Mouse (Mus musculus) ES-E14 (cell line): ENCODE results near the gene Ptgds.

Experiments used
- CHD2 ChIP-seq: IDR thresholded peaks from 2 replicates; pipeline ENCODE4 v1.6.1; 2014; ENCODE audit warnings: mild to moderate bottlenecking, low read depth, low read length, inconsistent platforms
- HCFC1 ChIP-seq: IDR thresholded peaks from 2 replicates; pipeline ENCODE4 v1.6.1; 2012; ENCODE audit warnings: low read length, inconsistent platforms, borderline replicate concordance; ENCODE audit not compliant: insufficient read depth
- MAFK ChIP-seq: IDR thresholded peaks from 2 replicates; pipeline ENCODE4 v1.6.1; 2014; ENCODE audit warnings: mild to moderate bottlenecking, low read depth, low read length, inconsistent platforms; ENCODE audit not compliant: insufficient read depth
- ZC3H11A ChIP-seq: IDR thresholded peaks from 2 replicates; pipeline ENCODE4 v1.6.1; 2012; ENCODE audit warnings: low read depth, mild to moderate bottlenecking, inconsistent platforms, low read length, borderline replicate concordance
- ZNF384 ChIP-seq: IDR thresholded peaks from 2 replicates; pipeline ENCODE4 v1.6.1; 2012; ENCODE audit warnings: low read depth, low read length, inconsistent platforms

DNA sequence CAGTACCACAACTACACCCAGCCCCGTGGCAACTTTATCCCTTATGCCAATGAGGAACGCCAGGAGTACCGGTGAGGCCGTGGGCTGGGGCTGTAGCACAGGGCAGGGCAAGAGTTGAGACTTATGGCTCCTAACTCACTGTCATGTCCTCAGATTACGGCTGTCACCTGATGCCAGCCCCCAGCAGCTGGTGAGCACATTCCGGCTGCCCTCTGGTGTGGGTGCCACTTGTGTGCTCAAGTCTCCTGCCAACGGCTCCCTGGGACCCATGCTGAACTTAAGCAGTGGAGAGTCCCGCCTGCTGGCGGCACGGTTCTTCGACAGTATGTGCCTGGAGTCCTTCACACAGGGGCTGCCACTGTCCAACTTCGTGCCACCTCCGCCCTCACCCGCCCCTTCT, 27.2 kb downstream of the Ptgds start:
- TF ChIP-seq ZNF384 (no peak), HCFC1 (no peak), MAFK (no peak), ZC3H11A (no peak), CHD2 (no peak)
